Mouse (Mus musculus): ENCODE data around the gene Fam20b.
"Not testable (repeated sequence)": the region's sequence is repeated elsewhere in the genome, so short reads cannot be mapped to it uniquely, and the experiment has no call there.

Gene Fam20b

GRCm38 (mm10) chr1:156672720-156673475 lies 46.0 kb downstream of the Fam20b start:
- in situ Hi-C loops (cut with MboI, MseI), result no loop called here

GRCm38 (mm10) chr1:156671921-156672320 lies 47.0 kb downstream of the Fam20b start:
- in situ Hi-C loops (cut with MboI, MseI), result no loop called here

- in situ Hi-C loops (cut with MboI, MseI), result no loop called here
Measured at GRCm38 (mm10) chr1:156669208-156669983, 49.5 kb downstream of the Fam20b start.

- in situ Hi-C loops (cut with MboI, MseI), result no loop called here
Measured at GRCm38 (mm10) chr1:156668602-156669001, 50.3 kb downstream of the Fam20b start.

GRCm38 (mm10) chr1:156667141-156667926 lies 51.6 kb downstream of the Fam20b start:
- in situ Hi-C loops (cut with MboI, MseI), result no loop called here

GRCm38 (mm10) chr1:156665777-156666176 lies 53.1 kb downstream of the Fam20b start:
- in situ Hi-C loops (cut with MboI, MseI), result no loop called here

GRCm38 (mm10) chr1:156660660-156661236 lies 58.1 kb downstream of the Fam20b start:
- in situ Hi-C loops (cut with MboI, MseI), result not testable (repeated sequence)

- in situ Hi-C loops (cut with MboI, MseI), result no loop called here
Measured at GRCm38 (mm10) chr1:156659906-156660659, 58.8 kb downstream of the Fam20b start.

- in situ Hi-C loops (cut with MboI, MseI), result no loop called here
Measured at GRCm38 (mm10) chr1:156658676-156659075, 60.2 kb downstream of the Fam20b start.

- in situ Hi-C loops (cut with MboI, MseI), result no loop called here
Measured at GRCm38 (mm10) chr1:156657523-156657922, 61.4 kb downstream of the Fam20b start.

- in situ Hi-C loops (cut with MboI, MseI), result no loop called here
Measured at GRCm38 (mm10) chr1:156654735-156655530, 64.0 kb downstream of the Fam20b start.

- in situ Hi-C loops (cut with MboI, MseI), result no loop called here
Measured at GRCm38 (mm10) chr1:156652189-156652822, 66.6 kb downstream of the Fam20b start.

GRCm38 (mm10) chr1:156650631-156651030 lies 68.3 kb downstream of the Fam20b start:
- in situ Hi-C loops (cut with MboI, MseI), result no loop called here

GRCm38 (mm10) chr1:156648705-156649104 lies 70.2 kb downstream of the Fam20b start:
- in situ Hi-C loops (cut with MboI, MseI), result no loop called here

- in situ Hi-C loops (cut with MboI, MseI), result no loop called here
Measured at GRCm38 (mm10) chr1:156645971-156646370, 72.9 kb downstream of the Fam20b start.

GRCm38 (mm10) chr1:156644780-156645523 lies 73.9 kb downstream of the Fam20b start:
- in situ Hi-C loops (cut with MboI, MseI), result no loop called here

- in situ Hi-C loops (cut with MboI, MseI), result no loop called here
Measured at GRCm38 (mm10) chr1:156644061-156644460, 74.8 kb downstream of the Fam20b start.

GRCm38 (mm10) chr1:156642813-156643212 lies 76.1 kb downstream of the Fam20b start:
- in situ Hi-C loops (cut with MboI, MseI), result no loop called here

GRCm38 (mm10) chr1:156641808-156642207 lies 77.1 kb downstream of the Fam20b start:
- in situ Hi-C loops (cut with MboI, MseI), result no loop called here

Measured in T-helper 1 cell (primary cell).